Mouse (Mus musculus): ENCODE results near the gene Cyp24a1. TPM values are rescaled to one million over a fixed set of nuclear protein-coding genes. Genes with fewer than 3 reads are reported as not detected.
A peak's percentile ranks its signal among the peaks of the same experiment; 100 is the strongest.
"Not testable (repeated sequence)": the region's sequence is repeated elsewhere in the genome, so short reads cannot be mapped to it uniquely, and the experiment has no call there.

The Cyp24a1 gene
- polyA plus RNA-seq, 1 experiment from 2014 or later: 0.05 TPM

- H3K9ac ChIP-seq: no peak overlapping the region
- 73% methylated on average over 10 of the region's 10 CpGs for WGBS
- no peak overlapping the region for H3K27ac ChIP-seq
- no peak overlapping the region for H3K4me2 ChIP-seq (replicated peaks)
- H3K4me1 ChIP-seq: 0 out of 2 replicates have a peak, but pooled peaks cover 5% of the 10 kb centered on the region
- H3K4me3 ChIP-seq: no peak overlapping the region
- no peak for ATAC-seq (ENCODE audit: low FRiP score, low read depth)
- H3K9me3 ChIP-seq: no peaks in the 10 kb centered on the region
- no peaks in the 10 kb centered on the region for H3K27me3 ChIP-seq (replicated peaks)
- H3K36me3 ChIP-seq: no peaks in the 10 kb centered on the region
These were observed 37.8 kb downstream of the Cyp24a1 start for GRCm38 (mm10) chr2:170459183-170459582.

DNA sequence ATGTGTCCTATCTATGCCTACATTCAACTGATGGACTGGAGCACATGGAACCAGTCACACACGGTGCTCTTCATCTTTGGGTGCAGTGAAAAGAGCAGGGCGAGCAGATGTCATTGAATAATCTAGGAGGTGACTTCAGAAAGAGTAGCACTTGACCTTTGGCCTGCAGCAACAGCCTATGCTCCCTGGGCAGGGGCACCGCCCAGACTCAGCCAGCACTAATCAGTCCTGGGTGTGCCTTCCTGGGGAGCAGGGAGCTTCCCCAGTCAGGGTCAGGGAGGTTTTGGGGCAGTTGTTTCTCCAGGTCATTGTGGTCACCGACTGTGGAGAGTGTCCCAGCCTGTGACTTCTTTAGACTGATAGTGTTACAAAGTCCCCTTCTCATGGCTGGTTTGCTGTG is 43.1 kb downstream of the Cyp24a1 start:
- not testable (repeated sequence) for H3K4me3 ChIP-seq; H3K27me3 ChIP-seq (replicated peaks); H3K9me3 ChIP-seq; H3K36me3 ChIP-seq; H3K9ac ChIP-seq; ATAC-seq (ENCODE audit: low FRiP score, low read depth); H3K4me1 ChIP-seq; H3K4me2 ChIP-seq (replicated peaks); H3K27ac ChIP-seq
- 57% methylated on average over 4 of the region's 4 CpGs for WGBS

DNA sequence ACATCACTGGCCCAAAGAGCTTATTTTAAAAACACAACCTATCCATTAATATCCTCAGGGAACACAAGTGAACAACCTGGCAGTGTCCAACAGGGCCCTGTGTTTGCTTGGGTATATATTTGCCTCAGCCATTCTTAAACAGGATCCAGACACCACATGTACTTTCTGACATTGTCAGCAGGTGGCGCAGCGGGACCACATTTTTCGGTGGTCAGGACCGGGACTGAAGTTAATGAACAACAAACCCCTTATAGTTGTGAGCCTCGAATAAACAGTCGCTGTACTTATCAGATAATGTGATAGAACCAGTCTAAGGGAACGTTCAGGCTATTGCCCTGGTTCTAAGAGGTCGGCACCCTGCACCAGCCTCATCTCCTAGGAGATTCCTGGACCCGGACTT is 46.0 kb downstream of the Cyp24a1 start:
- no peaks in the 10 kb centered on the region for H3K36me3 ChIP-seq
- H3K27me3 ChIP-seq (replicated peaks): no peaks in the 10 kb centered on the region
- H3K4me2 ChIP-seq (replicated peaks): peak overlapping the region; percentile 26; the same call in 1 of the 2 replicates
- no peaks in the 10 kb centered on the region for H3K9me3 ChIP-seq
- 11% methylated on average over 9 of the region's 9 CpGs for WGBS
- no peak overlapping the region for H3K27ac ChIP-seq
- no peaks in the 10 kb centered on the region for H3K4me1 ChIP-seq
- no peak overlapping the region for H3K4me3 ChIP-seq
- ATAC-seq (ENCODE audit: low FRiP score, low read depth): no peak
- no peak overlapping the region for H3K9ac ChIP-seq

GRCm38 (mm10) chr2:170447651-170448050 is 49.3 kb downstream of the Cyp24a1 start:
- Histone ChIP-seq H3K27ac (no peak overlapping the region), H3K27me3 (replicated peaks) (no peaks in the 10 kb centered on the region), H3K4me1 (no peaks in the 10 kb centered on the region), H3K9me3 (no peaks in the 10 kb centered on the region), H3K36me3 (no peaks in the 10 kb centered on the region), H3K9ac (no peak overlapping the region), H3K4me3 (no peak overlapping the region), H3K4me2 (replicated peaks) (no peak overlapping the region)
- 65% methylated on average over 10 of the region's 10 CpGs for WGBS
- ATAC-seq (ENCODE audit: low FRiP score, low read depth): no peak

- 71% methylated on average over 5 of the region's 5 CpGs for WGBS
- Histone ChIP-seq H3K27me3 (replicated peaks) (no peaks in the 10 kb centered on the region), H3K4me1 (no peaks in the 10 kb centered on the region), H3K4me3 (no peak overlapping the region), H3K27ac (no peak overlapping the region), H3K36me3 (no peaks in the 10 kb centered on the region), H3K9ac (no peak overlapping the region), H3K9me3 (no peaks in the 10 kb centered on the region), H3K4me2 (replicated peaks) (no peak overlapping the region)
- ATAC-seq (ENCODE audit: low FRiP score, low read depth): no peak
These were observed 50.0 kb downstream of the Cyp24a1 start for GRCm38 (mm10) chr2:170446843-170447383.

GRCm38 (mm10) chr2:170445861-170446260 is 51.1 kb downstream of the Cyp24a1 start:
- Histone ChIP-seq H3K27me3 (replicated peaks) (no peaks in the 10 kb centered on the region), H3K4me3 (no peak overlapping the region), H3K9me3 (no peaks in the 10 kb centered on the region), H3K4me2 (replicated peaks) (no peak overlapping the region), H3K36me3 (no peaks in the 10 kb centered on the region), H3K27ac (no peak overlapping the region), H3K4me1 (no peaks in the 10 kb centered on the region), H3K9ac (no peak overlapping the region)
- WGBS: 92% methylated on average over 5 of the region's 5 CpGs
- no peak for ATAC-seq (ENCODE audit: low FRiP score, low read depth)

DNA sequence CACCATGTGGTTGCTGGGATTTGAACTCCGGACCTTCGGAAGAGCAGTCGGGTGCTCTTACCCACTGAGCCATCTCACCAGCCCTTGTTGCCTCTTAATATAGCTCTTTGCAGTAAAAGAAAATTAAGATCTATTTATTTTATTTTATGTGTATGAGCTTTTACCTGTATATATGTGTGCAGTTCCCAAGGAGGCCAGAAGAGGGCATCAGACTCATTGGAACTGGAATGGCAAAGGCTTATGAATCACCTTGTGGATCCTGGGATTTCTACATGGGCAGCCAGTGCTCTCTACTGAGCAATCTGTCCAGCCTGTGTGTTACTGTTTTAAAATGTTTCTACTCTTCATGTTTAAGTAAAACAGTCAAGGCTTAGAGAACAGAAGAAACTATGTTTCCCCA is 54.4 kb downstream of the Cyp24a1 start:
- H3K27me3 ChIP-seq (replicated peaks): no peaks in the 10 kb centered on the region
- no peaks in the 10 kb centered on the region for H3K9me3 ChIP-seq
- H3K4me1 ChIP-seq: no peaks in the 10 kb centered on the region
- no peak for ATAC-seq (ENCODE audit: low FRiP score, low read depth)
- 76% methylated on average over 3 of the region's 3 CpGs for WGBS
- H3K9ac ChIP-seq: no peak overlapping the region
- H3K36me3 ChIP-seq: no peaks in the 10 kb centered on the region
- H3K4me2 ChIP-seq (replicated peaks): no peak overlapping the region
- H3K4me3 ChIP-seq: no peak overlapping the region
- H3K27ac ChIP-seq: no peak overlapping the region

- no peaks in the 10 kb centered on the region for H3K27me3 ChIP-seq (replicated peaks)
- WGBS: 59% methylated on average over 13 of the region's 13 CpGs
- H3K9me3 ChIP-seq: no peaks in the 10 kb centered on the region
- H3K4me2 ChIP-seq (replicated peaks): no peak overlapping the region
- H3K36me3 ChIP-seq: no peaks in the 10 kb centered on the region
- H3K4me3 ChIP-seq: no peak overlapping the region
- no peak overlapping the region for H3K27ac ChIP-seq
- H3K4me1 ChIP-seq: no peaks in the 10 kb centered on the region
- no peak for ATAC-seq (ENCODE audit: low FRiP score, low read depth)
- no peak overlapping the region for H3K9ac ChIP-seq
These were observed 58.2 kb downstream of the Cyp24a1 start for GRCm38 (mm10) chr2:170438782-170439181.

- no peak for ATAC-seq (ENCODE audit: low FRiP score, low read depth)
- 75% methylated on average over 4 of the region's 4 CpGs for WGBS
These were observed 60.7 kb downstream of the Cyp24a1 start for GRCm38 (mm10) chr2:170436204-170436603.

More at GRCm38 (mm10) chr2:170436204-170436603, 60.7 kb downstream of the Cyp24a1 start:
- Histone ChIP-seq H3K4me1 (no peaks in the 10 kb centered on the region), H3K9me3 (no peaks in the 10 kb centered on the region), H3K4me2 (replicated peaks) (no peak overlapping the region), H3K27ac (no peak overlapping the region), H3K9ac (no peak overlapping the region), H3K36me3 (no peaks in the 10 kb centered on the region), H3K4me3 (no peak overlapping the region), H3K27me3 (replicated peaks) (no peaks in the 10 kb centered on the region)

Other genes with a start within 250 kb of the Cyp24a1 start
- gene Bcas1, start 69.3 kb downstream of the Cyp24a1 start, polyA plus RNA-seq (2016; fragmentation: Nextera tagmentation; extraction: Ambion mirVana): 8.9 and 12.8 TPM in 2 replicates
- gene Pfdn4, start 717 bp downstream of the Cyp24a1 start, polyA plus RNA-seq (2016; fragmentation: Nextera tagmentation; extraction: Ambion mirVana): 145 and 147 TPM in 2 replicates
- not detected in 2 replicates for gene 4930470P17Rik, start 104.9 kb upstream of the Cyp24a1 start, polyA plus RNA-seq (2016; fragmentation: Nextera tagmentation; extraction: Ambion mirVana)
- 37.5 and 42.0 TPM in 2 replicates for gene Dok5, start 234.7 kb upstream of the Cyp24a1 start, polyA plus RNA-seq (2016; fragmentation: Nextera tagmentation; extraction: Ambion mirVana)

Measured in neural tube, embryonic 12.5 days (tissue).